9 mouse cellular contexts compared by ENCODE assay signal in genomic region chr8:119927422-119928092, GRCm38 (mm10). TPM values are rescaled to one million over a fixed set of nuclear protein-coding genes. Genes with fewer than 3 reads are reported as not detected.
DNase-seq lines count a peak whose midpoint lies in the region; ATAC-seq and TF ChIP-seq lines count a peak whose summit lies in the region.
"Had no signal": no experiment of that assay in that cellular context is flagged by ENCODE, and none has a peak within 500 bp of the region (broad histone marks: within the 10 kb centered on the region; RNA-seq: fewer than 3 reads in every experiment).

No protein-coding gene starts in this region.

- peak; percentile 74 for TF ChIP-seq CTCF in forebrain, postnatal 0 days (IDR thresholded peaks at IDR 0.05; ENCODE audit: low read depth)
- TF ChIP-seq CTCF in liver, adult 2 months (IDR thresholded peaks at IDR 0.05; ENCODE audit: low read depth, low read length), result peak; percentile 78

- H3K4me2 ChIP-seq in forebrain, postnatal 0 days (ENCODE audit: low read depth), result no peak overlapping the region
- no peak overlapping the region for H3K4me2 ChIP-seq in forebrain, embryonic 11.5 days (ENCODE audit: low read depth, low read length, severe bottlenecking)
- no peak overlapping the region for H3K4me2 ChIP-seq in heart, embryonic 11.5 days

- peak; percentile 49 for DNase-seq in forebrain, postnatal 0 days
- no peak for DNase-seq in forebrain, embryonic 11.5 days (ENCODE audit: low spot score)
- peak; percentile 41 for DNase-seq in A20 (ENCODE audit: low read depth, low spot score)
- peak; percentile 61 for DNase-seq in c-Kit-positive CD71-positive TER-119-positive erythroid progenitor cells, embryonic 14.5 days (ENCODE audit: low spot score)
- DNase-seq in liver, adult 2 months (ENCODE audit: extremely low read depth, low read depth, low spot score), result peak; percentile 81
- peak; percentile 57 for DNase-seq in retina, adult 2 months (ENCODE audit: low read depth, low spot score)

- peaks cover 6% of the 10 kb centered on the region; the same call in 1 of the 2 replicates for H3K36me3 ChIP-seq in forebrain, postnatal 0 days (ENCODE audit: insufficient read depth)
- peaks cover 5% of the 10 kb centered on the region; the same call in 1 of the 2 replicates for H3K36me3 ChIP-seq in forebrain, embryonic 11.5 days (ENCODE audit: control insufficient read depth, insufficient read depth, low read length)
- peaks cover under 1% of the 10 kb centered on the region; the same call in 1 of the 2 replicates for H3K36me3 ChIP-seq in heart, embryonic 11.5 days (ENCODE audit: control insufficient read depth, insufficient read depth, low read length)
- H3K36me3 ChIP-seq in liver, adult 2 months (ENCODE audit: control insufficient read depth, insufficient read depth, low read length), result 0 out of 2 replicates have a peak, but pooled peaks cover 3% of the 10 kb centered on the region

- TF ChIP-seq POLR2A in liver, adult 2 months (IDR thresholded peaks at IDR 0.05; ENCODE audit: extremely low read depth, insufficient read depth, low read length), result no peak

- no peak overlapping the region for H3K4me3 ChIP-seq in forebrain, postnatal 0 days (ENCODE audit: low read depth, low read length)
- no peak overlapping the region for H3K4me3 ChIP-seq in forebrain, embryonic 11.5 days (ENCODE audit: low read depth, low read length)
- no peak overlapping the region for H3K4me3 ChIP-seq in heart, embryonic 11.5 days (ENCODE audit: low read depth, low read length)
- H3K4me3 ChIP-seq in liver, adult 2 months (ENCODE audit: insufficient read depth, low read depth, low read length), result no peak overlapping the region

- no peak overlapping the region for H3K9ac ChIP-seq in forebrain, postnatal 0 days
- H3K9ac ChIP-seq in forebrain, embryonic 11.5 days (ENCODE audit: low read length), result no peak overlapping the region
- no peak overlapping the region for H3K9ac ChIP-seq in heart, embryonic 11.5 days (ENCODE audit: low read depth, low read length)
- no peak overlapping the region for H3K9ac ChIP-seq in liver, adult 2 months (ENCODE audit: low read depth, low read length)

- H3K79me2 ChIP-seq in liver, adult 2 months (ENCODE audit: control insufficient read depth, insufficient read depth, low read length), result peaks cover 56% of the 10 kb centered on the region

- WGBS in forebrain, postnatal 0 days, result 50% methylated on average over 6 of the region's 6 CpGs
- 45% methylated on average over 6 of the region's 6 CpGs for WGBS in forebrain, embryonic 11.5 days
- 42% methylated on average over 6 of the region's 6 CpGs for WGBS in heart, embryonic 11.5 days (ENCODE audit: insufficient replicate concordance)
- 20% methylated on average over 6 of the region's 6 CpGs for WGBS in liver, adult 2 months

- no peaks in the 10 kb centered on the region for H3K9me3 ChIP-seq in forebrain, postnatal 0 days (ENCODE audit: low read length)
- no peaks in the 10 kb centered on the region for H3K9me3 ChIP-seq in forebrain, embryonic 11.5 days (ENCODE audit: control insufficient read depth, low read length)
- no peaks in the 10 kb centered on the region for H3K9me3 ChIP-seq in heart, embryonic 11.5 days (replicated peaks; ENCODE audit: control insufficient read depth, low read length)

- no peaks in the 10 kb centered on the region for H3K27me3 ChIP-seq in forebrain, postnatal 0 days (ENCODE audit: insufficient read depth, low read length)
- H3K27me3 ChIP-seq in forebrain, embryonic 11.5 days (ENCODE audit: control insufficient read depth, insufficient read depth, low read length), result no peaks in the 10 kb centered on the region
- H3K27me3 ChIP-seq in heart, embryonic 11.5 days (ENCODE audit: control insufficient read depth, insufficient read depth, low read length), result no peaks in the 10 kb centered on the region
- no peaks in the 10 kb centered on the region for H3K27me3 ChIP-seq in liver, adult 2 months (ENCODE audit: control insufficient read depth, insufficient read depth, low read length)

- ATAC-seq in forebrain, postnatal 0 days, result peak; percentile 81
- ATAC-seq in forebrain, embryonic 11.5 days (replicated peaks; ENCODE audit: low FRiP score), result no peak; the same call in 1 of the 2 replicates
- ATAC-seq in heart, embryonic 11.5 days (replicated peaks; ENCODE audit: insufficient number of reproducible peaks, low FRiP score, low TSS enrichment), result peak; percentile 77; the same call in 1 of the 2 replicates
- ATAC-seq in monocyte, adult 5-6 weeks (replicated peaks; ENCODE audit: insufficient number of reproducible peaks, low FRiP score, low TSS enrichment, poor library complexity, severe bottlenecking), result no peak

- no peak overlapping the region for H3K27ac ChIP-seq in forebrain, postnatal 0 days (ENCODE audit: low read depth, low read length)
- H3K27ac ChIP-seq in forebrain, embryonic 11.5 days (ENCODE audit: low read depth, low read length), result no peak overlapping the region
- no peak overlapping the region for H3K27ac ChIP-seq in heart, embryonic 11.5 days (ENCODE audit: low read depth, low read length)
- peak overlapping the region; percentile 54 for H3K27ac ChIP-seq in liver, adult 2 months (replicated peaks; ENCODE audit: insufficient read depth, low read depth, low read length)

- H3K4me1 ChIP-seq in forebrain, postnatal 0 days (ENCODE audit: insufficient read depth), result no peaks in the 10 kb centered on the region
- no peaks in the 10 kb centered on the region for H3K4me1 ChIP-seq in forebrain, embryonic 11.5 days (replicated peaks; ENCODE audit: control insufficient read depth, insufficient read depth, low read length)
- H3K4me1 ChIP-seq in heart, embryonic 11.5 days (ENCODE audit: control insufficient read depth, insufficient read depth, low read length), result peaks cover 19% of the 10 kb centered on the region; the same call in 1 of the 2 replicates
- peaks cover 37% of the 10 kb centered on the region for H3K4me1 ChIP-seq in liver, adult 2 months (ENCODE audit: control insufficient read depth, insufficient read depth, low read length)

RNA-seq across cellular contexts. Expression of gene Gm20388, which starts 16.9 kb away (rescaled TPM):
- 43.2 and 51.3 TPM in 2 replicates for total RNA-seq in forebrain, postnatal 0 days (2014; rRNA removed)
- not detected in 2 replicates for polyA plus RNA-seq in forebrain, postnatal 0 days (2015; fragmentation: Nextera tagmentation; extraction: Ambion mirVana)
- not detected in 2 replicates for polyA plus RNA-seq in forebrain, embryonic 11.5 days (2014; fragmentation: Nextera tagmentation; extraction: Ambion mirVana)
- polyA plus RNA-seq in heart, embryonic 11.5 days (2014; fragmentation: Nextera tagmentation; extraction: Ambion mirVana), result 6.4 TPM in 1 of 2 replicates, not detected in the other
- 6.4 and 8.3 TPM in 2 replicates for total RNA-seq in liver, adult 2 months (2014; rRNA removed)
- 19.9 TPM in 2 replicates for polyA plus RNA-seq in liver, adult 2 months (2012; rRNA removed)
- total RNA-seq in monocyte, adult 5-6 weeks (2017), result 10.0 to 63.8 TPM (median 16.1 TPM) in 3 replicates
- polyA plus RNA-seq: limb, embryonic 11.5 days had no signal

RNA-seq across cellular contexts. Expression of gene Usp10, which starts 17.4 kb away (rescaled TPM):
- 68.1 and 77.3 TPM in 2 replicates for total RNA-seq in forebrain, postnatal 0 days (2014; rRNA removed)
- polyA plus RNA-seq in forebrain, postnatal 0 days (2015; fragmentation: Nextera tagmentation; extraction: Ambion mirVana), result 89.6 and 106 TPM in 2 replicates
- polyA plus RNA-seq in forebrain, embryonic 11.5 days (2014; fragmentation: Nextera tagmentation; extraction: Ambion mirVana), result 209 and 210 TPM in 2 replicates
- polyA plus RNA-seq in heart, embryonic 11.5 days (2014; fragmentation: Nextera tagmentation; extraction: Ambion mirVana), result 99.2 and 104 TPM in 2 replicates
- total RNA-seq in liver, adult 2 months (2014; rRNA removed), result 42.6 and 50.1 TPM in 2 replicates
- polyA plus RNA-seq in liver, adult 2 months (2012; rRNA removed), result 82.3 and 94.1 TPM in 2 replicates
- 27.0 to 27.9 TPM (median 27.1 TPM) in 3 replicates for total RNA-seq in monocyte, adult 5-6 weeks (2017)

Comparison
In these comparisons a context has a peak if more than half of its experiments do, and no peak if none do; other contexts are left out.
1. ATAC-seq: peak in forebrain, postnatal 0 days (single experiment) and heart, embryonic 11.5 days (single experiment); none in forebrain, embryonic 11.5 days (single experiment) and monocyte, adult 5-6 weeks (single experiment).